Mouse (Mus musculus) urinary bladder, adult 2 months (tissue): Measurements from ENCODE around the gene Anks4b. TPM values are rescaled to one million over a fixed set of nuclear protein-coding genes. Genes with fewer than 3 reads are reported as not detected.

Experiments used
- DNase-seq: peaks from one replicate; pipeline ENCODE4 v3.0.0; 2022; ENCODE audit warnings: low spot score
- polyA plus RNA-seq: library from polyadenylated mRNA; depleted of rRNA; stranded (reverse); fragments of >200 nt; gene quantifications from 2 replicates; pipeline ENCODE4 v1.2.3, GENCODE M21; 2012; rRNA removed

Gene Anks4b
- not detected in 2 replicates for polyA plus RNA-seq

GRCm38 (mm10) chr7:120173603-120174244 lies at the start of gene Anks4b:
Gene Anks4b, plus strand, starts transcription at chr7:120173858.
- DNase-seq = no peak

- DNase-seq = peak; percentile 36
Observed at GRCm38 (mm10) chr7:120124844-120125243, 48.8 kb upstream of the Anks4b start.

GRCm38 (mm10) chr7:120126976-120127685 lies 46.5 kb upstream of the Anks4b start:
- no peak for DNase-seq

- no peak for DNase-seq
Observed at GRCm38 (mm10) chr7:120127686-120128059, 46.0 kb upstream of the Anks4b start.

GRCm38 (mm10) chr7:120128951-120129350 lies 44.7 kb upstream of the Anks4b start:
- DNase-seq = no peak

- DNase-seq = no peak
Observed at GRCm38 (mm10) chr7:120142743-120143142, 30.9 kb upstream of the Anks4b start.

GRCm38 (mm10) chr7:120145191-120145590 lies 28.5 kb upstream of the Anks4b start, which contains the start of gene Zp2:
Gene Zp2, minus strand, starts transcription at chr7:120145291.
- no peak for DNase-seq

- DNase-seq = no peak
Observed at GRCm38 (mm10) chr7:120150257-120150656, 23.4 kb upstream of the Anks4b start.

- no peak for DNase-seq
Observed at GRCm38 (mm10) chr7:120150898-120151297, 22.8 kb upstream of the Anks4b start.

- no peak for DNase-seq
Observed at GRCm38 (mm10) chr7:120156841-120157409, 16.7 kb upstream of the Anks4b start.

GRCm38 (mm10) chr7:120157575-120158061 lies 16.0 kb upstream of the Anks4b start:
- no peak for DNase-seq

- DNase-seq = no peak
Observed at GRCm38 (mm10) chr7:120158121-120158613, 15.5 kb upstream of the Anks4b start.

GRCm38 (mm10) chr7:120163581-120164251 lies 9.9 kb upstream of the Anks4b start:
- DNase-seq = no peak

GRCm38 (mm10) chr7:120172188-120172700 lies 1.4 kb upstream of the Anks4b start:
- no peak for DNase-seq

GRCm38 (mm10) chr7:120174723-120175504 lies 1.3 kb downstream of the Anks4b start:
- DNase-seq = no peak

GRCm38 (mm10) chr7:120177611-120178010 lies 4.0 kb downstream of the Anks4b start:
- DNase-seq = no peak

- no peak for DNase-seq
Observed at GRCm38 (mm10) chr7:120178935-120179334, 5.3 kb downstream of the Anks4b start.

- DNase-seq = no peak
Observed at GRCm38 (mm10) chr7:120180547-120180946, 6.9 kb downstream of the Anks4b start.

- DNase-seq = no peak
Observed at GRCm38 (mm10) chr7:120181401-120182230, 8.0 kb downstream of the Anks4b start.

GRCm38 (mm10) chr7:120182891-120183290 lies 9.2 kb downstream of the Anks4b start:
- DNase-seq = no peak
